Comparison of ENCODE assay signal across 15 mouse cellular contexts in genomic region chr13:29058685-29059084, GRCm38 (mm10).
DNase-seq lines count a peak whose midpoint lies in the region; ATAC-seq lines count a peak whose summit lies in the region.
"Had no signal": no experiment of that assay in that cellular context is flagged by ENCODE, and none has a peak within 500 bp of the region (broad histone marks: within the 10 kb centered on the region; RNA-seq: fewer than 3 reads in every experiment).

No protein-coding gene starts in this region.

- no peak overlapping the region for H3K9ac ChIP-seq in intestine, embryonic 16.5 days (ENCODE audit: low read depth, low read length)
- H3K9ac ChIP-seq: limb, embryonic 13.5 days; neural tube, embryonic 12.5 days had no signal

- H3K4me3 ChIP-seq in intestine, embryonic 16.5 days (ENCODE audit: low read length) = no peak overlapping the region
- H3K4me3 ChIP-seq: limb, embryonic 13.5 days; neural tube, embryonic 12.5 days had no signal

- H3K36me3 ChIP-seq in intestine, embryonic 16.5 days (ENCODE audit: control insufficient read depth, insufficient read depth, low read length) = no peaks in the 10 kb centered on the region
- H3K36me3 ChIP-seq: limb, embryonic 13.5 days; neural tube, embryonic 12.5 days had no signal

- H3K4me2 ChIP-seq in intestine, embryonic 16.5 days (ENCODE audit: low read depth, low read length) = no peak overlapping the region
- H3K4me2 ChIP-seq: limb, embryonic 13.5 days; neural tube, embryonic 12.5 days had no signal

- H3K27me3 ChIP-seq in intestine, embryonic 16.5 days (replicated peaks; ENCODE audit: control insufficient read depth, insufficient read depth, low read length) = no peaks in the 10 kb centered on the region
- H3K27me3 ChIP-seq: limb, embryonic 13.5 days; neural tube, embryonic 12.5 days had no signal

- ATAC-seq in intestine, embryonic 16.5 days = no peak

- H3K27ac ChIP-seq in intestine, embryonic 16.5 days (ENCODE audit: low read length) = no peak overlapping the region
- H3K27ac ChIP-seq: limb, embryonic 13.5 days; neural tube, embryonic 12.5 days had no signal

- no peaks in the 10 kb centered on the region for H3K9me3 ChIP-seq in intestine, embryonic 16.5 days (ENCODE audit: control insufficient read depth, low read length)
- H3K9me3 ChIP-seq: neural tube, embryonic 12.5 days had no signal

- intact Hi-C loops in heart, postnatal 25 days (cut with DNase I) = no loop called here

- 40% methylated on average over 5 of the region's 5 CpGs for WGBS in intestine, embryonic 16.5 days

- DNase-seq in heart, adult 11 months = peak; percentile 92
- DNase-seq in heart, postnatal 25 days (ENCODE audit: low spot score) = no peak
- peak; percentile 11 for DNase-seq in Muller cell, postnatal 12 days (ENCODE audit: inconsistent ontology term)
- DNase-seq in heart, adult 8-10 months (ENCODE audit: low spot score) = peak; percentile 46
- DNase-seq in heart, postnatal 4 days = peak; percentile 72
- no peak for DNase-seq in right cerebral cortex, postnatal 25 days
- DNase-seq in layer of hippocampus, postnatal 25 days (ENCODE audit: extremely low spot score in 1 of 2, low spot score in 1 of 2) = no peak
- DNase-seq: B cell, adult 2 months; cerebellum, adult 8-10 months; kidney, adult 8-10 months; layer of hippocampus, postnatal 36 days; thymus, adult 18-20 months had no signal

- H3K4me1 ChIP-seq in intestine, embryonic 16.5 days (ENCODE audit: control insufficient read depth, insufficient read depth, low read length) = no peaks in the 10 kb centered on the region
- H3K4me1 ChIP-seq: limb, embryonic 13.5 days; neural tube, embryonic 12.5 days had no signal

Comparison
In these comparisons a context has a peak if more than half of its experiments do, and no peak if none do; other contexts are left out.
1. DNase-seq: peak in heart, adult 11 months (single experiment), Muller cell, postnatal 12 days (single experiment), heart, adult 8-10 months (single experiment) and heart, postnatal 4 days (single experiment); none in heart, postnatal 25 days (single experiment), right cerebral cortex, postnatal 25 days (single experiment) and layer of hippocampus, postnatal 25 days (0 of 2).